Mouse (Mus musculus): ENCODE measurements around the gene Lrrn4cl.

GRCm38 (mm10) chr19:8850402-8850901 is at the start of gene Lrrn4cl:
- TF ChIP-seq CTCF (IDR thresholded peaks at IDR 0.05; ENCODE audit: low read depth): peak; percentile 27
- TF ChIP-seq EP300 (optimal IDR thresholded peaks at IDR 0.05): no peak
